Mouse (Mus musculus) testis, adult 2 months (tissue): ENCODE results near the gene Kansl3. TPM values are rescaled to one million over a fixed set of nuclear protein-coding genes. Genes with fewer than 3 reads are reported as not detected.

ENCODE experiments used
- H3K27ac ChIP-seq: fragments of 200-500 bp; 2 replicates; pipeline ENCODE4 v1.5.1; 2012; ENCODE audit warnings: low read depth, low read length; ENCODE audit not compliant: control insufficient read depth, insufficient read depth
- H3K27me3 ChIP-seq: fragments of 200-500 bp; 2 replicates; pipeline ENCODE4 v1.6.1; 2012; ENCODE audit warnings: mild to moderate bottlenecking, low read length, moderate library complexity; ENCODE audit not compliant: control insufficient read depth, insufficient read depth
- H3K36me3 ChIP-seq: fragments of 200-500 bp; 2 replicates; pipeline ENCODE4 v1.6.1; 2012; ENCODE audit warnings: mild to moderate bottlenecking, low read length; ENCODE audit not compliant: control insufficient read depth, insufficient read depth
- H3K4me1 ChIP-seq: fragments of 200-500 bp; 2 replicates; pipeline ENCODE4 v1.6.1; 2012; ENCODE audit warnings: low read length; ENCODE audit not compliant: control insufficient read depth, insufficient read depth
- H3K4me3 ChIP-seq: fragments of 200-500 bp; 2 replicates; pipeline ENCODE4 v1.5.1; 2012; ENCODE audit warnings: low read depth, mild to moderate bottlenecking, low read length, moderate library complexity, mixed read lengths; ENCODE audit not compliant: control insufficient read depth
- CTCF ChIP-seq: fragments of 200-500 bp; IDR thresholded peaks from 2 replicates; pipeline ENCODE4 v1.5.1; 2012; ENCODE audit warnings: low read depth, mild to moderate bottlenecking, inconsistent platforms, low read length, moderate library complexity; ENCODE audit not compliant: control insufficient read depth, insufficient read depth, insufficient replicate concordance
- POLR2A ChIP-seq: fragments of 200-500 bp; IDR thresholded peaks from 2 replicates; pipeline ENCODE4 v1.6.1; 2012; ENCODE audit warnings: low read depth, mild to moderate bottlenecking, inconsistent platforms, low read length, moderate library complexity; ENCODE audit not compliant: control insufficient read depth
- polyA plus RNA-seq: library from polyadenylated mRNA; depleted of rRNA; stranded (reverse); fragments of >200 nt; gene quantifications from 2 replicates; pipeline ENCODE4 v1.2.3, GENCODE M21; 2012; rRNA removed

Gene Kansl3
- polyA plus RNA-seq = 118 and 141 TPM in 2 replicates

GRCm38 (mm10) chr1:36368969-36369645 lies at the start of gene Kansl3:
Kansl3 (minus strand) TSS chr1:36369181.
- Histone ChIP-seq H3K4me1 (peaks cover 13% of the 10 kb centered on the region), H3K27ac (peak within 1 kb of the TSS; percentile 95), H3K4me3 (peak within 1 kb of the TSS; percentile 93), H3K27me3 (no peaks in the 10 kb centered on the region), H3K36me3 (peaks cover 5% of the 10 kb centered on the region; the same call in 1 of the 2 replicates)
- TF ChIP-seq CTCF = no peak
- TF ChIP-seq POLR2A = peak; percentile 91

GRCm38 (mm10) chr1:36404531-36404930 lies 35.5 kb upstream of the Kansl3 start:
- Histone ChIP-seq H3K4me1 (peaks cover 3% of the 10 kb centered on the region; the same call in 1 of the 2 replicates), H3K27ac (no peak overlapping the region), H3K36me3 (no peaks in the 10 kb centered on the region), H3K27me3 (no peaks in the 10 kb centered on the region), H3K4me3 (no peak overlapping the region)
- TF ChIP-seq POLR2A (no peak), CTCF (no peak)

GRCm38 (mm10) chr1:36401509-36401908 lies 32.5 kb upstream of the Kansl3 start:
- Histone ChIP-seq H3K27ac (no peak overlapping the region), H3K4me3 (no peak overlapping the region), H3K27me3 (no peaks in the 10 kb centered on the region), H3K4me1 (no peaks in the 10 kb centered on the region), H3K36me3 (no peaks in the 10 kb centered on the region)
- TF ChIP-seq CTCF (no peak), POLR2A (no peak)

- TF ChIP-seq POLR2A (no peak), CTCF (no peak)
- Histone ChIP-seq H3K27me3 (no peaks in the 10 kb centered on the region), H3K4me1 (no peaks in the 10 kb centered on the region), H3K4me3 (no peak overlapping the region), H3K27ac (no peak overlapping the region), H3K36me3 (no peaks in the 10 kb centered on the region)
These were observed 28.1 kb upstream of the Kansl3 start for GRCm38 (mm10) chr1:36397041-36397440.

GRCm38 (mm10) chr1:36379582-36379981 lies 10.6 kb upstream of the Kansl3 start:
- Histone ChIP-seq H3K4me1 (peaks cover 3% of the 10 kb centered on the region; the same call in 1 of the 2 replicates), H3K27me3 (no peaks in the 10 kb centered on the region), H3K4me3 (no peak overlapping the region), H3K27ac (no peak overlapping the region), H3K36me3 (no peaks in the 10 kb centered on the region)
- no peak for TF ChIP-seq POLR2A
- no peak for TF ChIP-seq CTCF

GRCm38 (mm10) chr1:36378880-36379279 lies 9.9 kb upstream of the Kansl3 start:
- H3K36me3 ChIP-seq = no peaks in the 10 kb centered on the region
- H3K27ac ChIP-seq = no peak overlapping the region
- no peaks in the 10 kb centered on the region for H3K27me3 ChIP-seq
- TF ChIP-seq POLR2A = no peak
- TF ChIP-seq CTCF = no peak
- no peak overlapping the region for H3K4me3 ChIP-seq
- peaks cover 3% of the 10 kb centered on the region; the same call in 1 of the 2 replicates for H3K4me1 ChIP-seq

- no peak for TF ChIP-seq CTCF
- peak; percentile 77; the same call in 1 of the 2 replicates for TF ChIP-seq POLR2A
- Histone ChIP-seq H3K27ac (peak within 1 kb of the TSS; percentile 14; the same call in 1 of the 2 replicates), H3K36me3 (no peaks in the 10 kb centered on the region; the same call in 1 of the 2 replicates), H3K4me3 (peak within 1 kb of the TSS; percentile 79), H3K4me1 (peaks cover 16% of the 10 kb centered on the region), H3K27me3 (no peaks in the 10 kb centered on the region)
These were observed 3.2 kb upstream of the Kansl3 start, which contains the start of gene Fer1l5 for GRCm38 (mm10) chr1:36371934-36372845. Fer1l5 (plus strand) TSS chr1:36372291.
